Mouse (Mus musculus) liver, embryonic 16.5 days (tissue): ENCODE measurements at regions not wholly inside any gene's neighbourhood (a gene's known extent, or its start where the extent isn't known, plus 50 kb on each side); places are given as distances from the start of the nearest gene placed in this dataset.

ENCODE experiments used
- ATAC-seq: fragments of 200-750 bp; cut with Nextera tagmentation; 2 replicates; pipeline ENCODE4 v1.8.0; 2017; ENCODE audit warnings: low read depth, mild to moderate bottlenecking, moderate number of reproducible peaks, moderate library complexity
- H3K27ac ChIP-seq: fragments of 300-500 bp; sonication (generic); 2 replicates; pipeline ENCODE4 v1.5.1; 2014; ENCODE audit warnings: mild to moderate bottlenecking, low read length
- H3K27me3 ChIP-seq: fragments of 300-500 bp; sonication (generic); 2 replicates; pipeline ENCODE4 v1.6.1; 2014; ENCODE audit warnings: low read depth, low read length, mixed read lengths; ENCODE audit not compliant: control insufficient read depth, insufficient read depth
- H3K36me3 ChIP-seq: fragments of 300-500 bp; sonication (generic); 2 replicates; pipeline ENCODE4 v1.6.1; 2014; ENCODE audit warnings: mild to moderate bottlenecking; ENCODE audit not compliant: control insufficient read depth, insufficient read depth
- H3K4me1 ChIP-seq: fragments of 300-500 bp; sonication (generic); 2 replicates; pipeline ENCODE4 v1.6.1; 2014; ENCODE audit warnings: low read depth, low read length, mixed read lengths; ENCODE audit not compliant: control insufficient read depth
- H3K4me2 ChIP-seq: fragments of 300-500 bp; sonication (generic); 2 replicates; pipeline ENCODE4 v1.6.1; 2014; ENCODE audit warnings: low read depth, low read length, mixed read lengths
- H3K4me3 ChIP-seq: fragments of 300-500 bp; sonication (generic); 2 replicates; pipeline ENCODE4 v1.5.1; 2014; ENCODE audit warnings: low read depth, mild to moderate bottlenecking, low read length
- H3K9ac ChIP-seq: fragments of 300-500 bp; sonication (generic); 2 replicates; pipeline ENCODE4 v1.6.1; 2014; ENCODE audit warnings: low read depth, low read length
- H3K9me3 ChIP-seq: fragments of 300-500 bp; sonication (generic); replicated peaks from 2 replicates; pipeline ENCODE4 v1.6.1; 2016; ENCODE audit warnings: low read length; ENCODE audit not compliant: control insufficient read depth
- WGBS: fragments of 180-500 bp; shearing (Covaris S2); extraction: QIAGEN DNeasy Blood & Tissue Kit; methylation state at CpG from one replicate; pipeline ENCODE4 v1.1.7; 2014; ENCODE audit not compliant: insufficient replicate concordance; 5-methylcytosine and 5-hydroxymethylcytosine counted together

DNA sequence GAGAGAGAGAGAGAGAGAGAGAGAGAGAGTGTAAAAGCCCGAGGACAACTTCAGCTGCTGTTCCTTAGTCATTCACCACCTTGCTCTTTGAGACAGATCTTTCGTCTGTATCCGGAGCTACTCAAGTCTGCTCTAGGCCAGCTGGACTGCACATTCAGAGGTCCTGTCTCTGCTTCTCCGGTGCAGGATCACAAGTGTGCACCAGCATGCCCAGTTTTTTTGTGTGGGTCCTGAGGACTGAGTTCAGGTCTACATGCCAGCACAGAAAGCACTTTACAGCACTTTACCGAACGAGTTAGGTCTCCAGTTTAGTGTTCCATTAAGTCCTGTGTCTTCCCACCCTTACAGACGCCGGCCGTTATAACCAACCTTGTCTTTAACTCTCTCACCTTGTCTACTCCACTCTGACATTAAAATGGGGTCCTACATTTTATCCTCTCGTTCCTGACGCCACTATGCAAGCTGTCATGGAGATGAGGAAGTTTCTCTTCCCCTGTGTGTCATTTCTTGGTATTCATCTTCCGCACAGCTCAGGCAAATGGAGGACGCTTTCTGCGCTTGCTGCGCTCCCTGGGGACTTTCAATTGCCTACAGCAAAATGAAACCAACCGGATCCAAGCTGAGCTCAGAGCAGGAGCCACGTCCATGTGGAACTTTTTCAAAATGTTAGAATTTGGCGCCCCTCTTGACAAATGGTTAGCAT, 249.5 kb downstream of the Ankrd50 start:
- H3K9ac ChIP-seq, result no peak overlapping the region
- no peak for ATAC-seq
- 63% methylated on average over 18 of the region's 18 CpGs for WGBS
- H3K9me3 ChIP-seq, result no peaks in the 10 kb centered on the region
- no peak overlapping the region for H3K4me3 ChIP-seq
- H3K4me2 ChIP-seq, result no peak overlapping the region
- no peaks in the 10 kb centered on the region for H3K4me1 ChIP-seq
- no peaks in the 10 kb centered on the region for H3K27me3 ChIP-seq
- no peak overlapping the region for H3K27ac ChIP-seq
- H3K36me3 ChIP-seq, result no peaks in the 10 kb centered on the region

DNA sequence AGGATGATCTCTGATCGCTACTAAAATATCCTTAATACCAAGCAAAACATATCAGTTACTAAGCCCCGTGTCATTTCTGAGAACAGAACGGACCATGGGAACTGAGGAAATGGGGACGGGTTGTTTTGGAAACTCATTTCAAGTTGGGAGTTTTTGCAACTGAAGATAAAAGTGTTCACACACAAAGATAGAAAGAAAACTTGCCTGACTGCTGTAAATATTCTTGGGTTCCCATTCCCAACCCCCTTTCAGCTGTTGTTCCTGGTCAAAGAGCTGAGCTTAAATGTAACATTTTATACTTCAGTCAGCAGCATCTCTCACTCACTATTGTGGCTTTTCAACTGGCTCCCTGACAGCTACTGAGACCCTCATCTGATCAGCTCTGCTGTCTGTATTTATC, 250.1 kb downstream of the Ankrd50 start:
- ATAC-seq, result no peak
- H3K27me3 ChIP-seq, result no peaks in the 10 kb centered on the region
- H3K9ac ChIP-seq, result no peak overlapping the region
- H3K4me2 ChIP-seq, result no peak overlapping the region
- no peak overlapping the region for H3K4me3 ChIP-seq
- WGBS, result 63% methylated on average over 4 of the region's 4 CpGs
- no peaks in the 10 kb centered on the region for H3K9me3 ChIP-seq
- no peaks in the 10 kb centered on the region for H3K36me3 ChIP-seq
- H3K4me1 ChIP-seq, result no peaks in the 10 kb centered on the region
- H3K27ac ChIP-seq, result no peak overlapping the region

DNA sequence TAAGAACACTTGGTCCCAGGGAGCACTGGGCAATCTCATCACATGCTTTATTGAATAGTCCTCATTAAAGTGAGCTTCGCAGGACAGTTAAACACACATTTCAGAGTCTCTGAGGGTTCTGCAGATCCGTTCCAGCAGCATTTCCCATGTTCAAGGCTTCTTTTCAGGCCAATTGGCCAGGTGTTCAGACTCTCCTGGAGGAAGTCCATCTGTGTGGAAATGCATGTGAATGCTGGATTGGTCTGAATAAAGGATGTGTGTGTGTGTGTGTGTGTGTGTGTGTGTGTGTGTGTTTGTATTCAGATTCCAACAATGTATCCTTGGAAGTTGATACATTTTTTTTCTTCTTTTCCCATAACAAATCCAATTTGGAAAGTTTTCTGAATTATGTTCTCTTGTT, 250.6 kb downstream of the Ankrd50 start:
- 56% methylated on average over 2 of the region's 2 CpGs for WGBS
- no peaks in the 10 kb centered on the region for H3K9me3 ChIP-seq
- no peak overlapping the region for H3K9ac ChIP-seq
- no peaks in the 10 kb centered on the region for H3K36me3 ChIP-seq
- no peak overlapping the region for H3K27ac ChIP-seq
- no peak overlapping the region for H3K4me3 ChIP-seq
- no peak for ATAC-seq
- H3K27me3 ChIP-seq, result no peaks in the 10 kb centered on the region
- H3K4me2 ChIP-seq, result no peak overlapping the region
- no peaks in the 10 kb centered on the region for H3K4me1 ChIP-seq

DNA sequence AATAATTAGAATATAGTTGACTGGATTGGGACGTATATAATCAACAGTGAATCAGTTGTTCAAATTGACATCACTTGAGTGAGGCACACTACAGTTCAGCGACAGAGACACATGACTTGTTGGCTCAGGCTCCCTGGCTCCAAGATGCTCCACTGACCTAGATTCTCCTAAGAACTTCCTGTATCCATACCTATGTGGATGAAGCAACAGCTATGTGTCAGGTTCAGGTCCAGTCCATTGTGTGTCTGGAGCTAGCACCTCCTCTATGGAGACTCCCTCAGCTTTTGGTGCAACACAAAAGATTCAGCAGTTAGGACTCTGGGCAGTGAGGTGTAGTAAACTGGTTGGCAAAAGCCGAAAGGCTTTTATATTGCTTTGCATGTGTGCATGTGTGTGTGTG, 251.6 kb downstream of the Ankrd50 start:
- no peak overlapping the region for H3K9ac ChIP-seq
- H3K9me3 ChIP-seq, result no peaks in the 10 kb centered on the region
- 63% methylated on average over 3 of the region's 3 CpGs for WGBS
- H3K4me3 ChIP-seq, result no peak overlapping the region
- no peak overlapping the region for H3K27ac ChIP-seq
- H3K4me2 ChIP-seq, result no peak overlapping the region
- ATAC-seq, result no peak
- H3K4me1 ChIP-seq, result no peaks in the 10 kb centered on the region
- no peaks in the 10 kb centered on the region for H3K27me3 ChIP-seq
- no peaks in the 10 kb centered on the region for H3K36me3 ChIP-seq

DNA sequence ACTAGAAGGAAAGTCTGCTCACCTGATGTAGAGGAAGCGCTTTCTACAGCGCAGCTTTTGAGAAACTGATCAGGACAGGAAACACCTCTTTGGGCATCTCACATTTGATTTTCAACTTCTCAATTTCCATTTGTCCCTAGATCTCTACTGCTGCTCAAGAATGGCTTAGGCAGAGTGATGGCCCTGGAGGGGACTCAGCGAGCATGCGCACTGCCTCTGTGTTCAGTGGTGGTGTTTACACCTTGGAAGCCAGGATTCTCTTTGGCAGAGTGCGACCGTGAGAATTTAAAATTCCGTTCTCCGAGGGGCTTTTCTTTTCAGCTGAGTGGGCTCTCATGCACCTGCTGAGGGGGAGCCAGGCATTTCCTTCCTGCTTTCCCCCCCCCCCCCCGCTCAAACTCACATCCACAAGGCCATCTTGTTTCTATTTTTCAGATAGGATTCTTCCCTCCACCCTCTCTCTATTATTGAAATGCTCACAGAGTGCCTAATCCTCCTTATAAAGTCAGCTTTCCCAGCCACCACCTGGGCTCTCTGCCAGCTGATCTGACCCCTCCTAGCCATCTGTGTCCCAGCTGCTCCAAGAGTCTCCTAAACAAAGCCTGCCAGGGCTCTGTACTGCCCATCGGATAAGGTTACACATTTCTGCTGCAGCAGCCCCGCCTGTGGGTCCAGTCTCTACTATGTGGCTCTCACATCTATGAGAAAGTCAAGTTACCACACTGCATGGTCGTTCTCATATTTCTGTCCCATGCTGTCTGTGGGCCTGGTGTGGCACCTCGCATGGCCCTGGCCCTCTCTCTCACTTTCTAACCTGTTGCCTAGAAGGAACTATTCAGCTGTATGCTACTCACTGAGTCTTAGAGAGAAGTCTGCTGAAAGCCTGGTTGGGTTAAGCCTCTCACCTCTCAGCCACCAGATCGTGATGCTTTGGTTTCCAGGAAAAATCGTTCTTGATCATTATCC, 252.2 kb downstream of the Ankrd50 start:
- H3K4me3 ChIP-seq, result no peak overlapping the region
- no peak for ATAC-seq
- no peaks in the 10 kb centered on the region for H3K36me3 ChIP-seq
- WGBS, result 60% methylated on average over 14 of the region's 15 CpGs
- H3K27ac ChIP-seq, result no peak overlapping the region
- H3K27me3 ChIP-seq, result no peaks in the 10 kb centered on the region
- no peaks in the 10 kb centered on the region for H3K9me3 ChIP-seq
- no peaks in the 10 kb centered on the region for H3K4me1 ChIP-seq
- no peak overlapping the region for H3K9ac ChIP-seq
- H3K4me2 ChIP-seq, result no peak overlapping the region

DNA sequence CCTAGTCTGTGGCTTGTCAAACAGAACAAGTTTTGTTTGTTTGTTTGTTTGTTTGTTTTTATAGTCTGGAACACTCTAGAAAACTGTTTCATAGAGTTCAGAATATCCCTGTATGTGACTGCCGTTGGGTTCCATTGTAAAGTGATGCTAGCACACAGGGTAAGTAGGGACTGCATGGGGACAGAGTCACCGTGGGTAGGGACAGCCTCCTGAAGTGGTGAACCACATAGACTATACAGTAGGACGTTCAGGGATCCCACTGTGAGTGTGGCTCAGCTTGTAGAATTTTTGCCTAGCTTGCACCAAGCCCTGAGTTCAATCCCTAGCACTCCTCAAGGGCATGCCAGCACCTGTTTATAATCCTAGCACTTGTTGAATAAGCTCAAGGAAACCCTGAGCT, 253.1 kb downstream of the Ankrd50 start:
- no peak overlapping the region for H3K27ac ChIP-seq
- H3K4me2 ChIP-seq, result no peak overlapping the region
- ATAC-seq, result no peak
- no peaks in the 10 kb centered on the region for H3K36me3 ChIP-seq
- no peaks in the 10 kb centered on the region for H3K27me3 ChIP-seq
- no peak overlapping the region for H3K9ac ChIP-seq
- H3K4me3 ChIP-seq, result no peak overlapping the region
- H3K9me3 ChIP-seq, result no peaks in the 10 kb centered on the region
- WGBS, result 54% methylated on average over 3 of the region's 3 CpGs
- H3K4me1 ChIP-seq, result no peaks in the 10 kb centered on the region

DNA sequence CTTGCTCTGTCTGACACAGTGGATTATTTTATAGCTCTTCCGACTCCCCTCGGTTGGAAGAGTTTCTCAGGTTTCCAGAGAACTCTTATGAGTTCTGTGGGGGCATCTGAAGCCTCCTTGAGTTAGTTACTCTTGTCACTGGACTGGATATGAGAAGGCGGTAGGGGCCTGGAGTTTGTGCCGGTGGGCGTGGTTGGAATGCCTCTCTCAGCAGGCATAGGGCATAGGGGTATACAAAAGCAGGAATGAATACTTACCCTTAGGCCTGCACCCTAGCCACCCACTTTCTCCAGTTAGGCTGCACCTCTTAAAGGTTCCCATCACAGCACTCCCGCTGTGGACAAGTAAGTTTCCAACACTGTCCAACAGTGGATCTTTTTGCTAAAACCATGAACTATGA, 253.8 kb downstream of the Ankrd50 start:
- Histone ChIP-seq H3K36me3 (no peaks in the 10 kb centered on the region), H3K9ac (no peak overlapping the region), H3K4me3 (no peak overlapping the region), H3K27ac (no peak overlapping the region), H3K4me1 (no peaks in the 10 kb centered on the region), H3K9me3 (no peaks in the 10 kb centered on the region), H3K4me2 (no peak overlapping the region), H3K27me3 (no peaks in the 10 kb centered on the region)
- WGBS, result 67% methylated on average over 6 of the region's 6 CpGs
- ATAC-seq, result no peak

DNA sequence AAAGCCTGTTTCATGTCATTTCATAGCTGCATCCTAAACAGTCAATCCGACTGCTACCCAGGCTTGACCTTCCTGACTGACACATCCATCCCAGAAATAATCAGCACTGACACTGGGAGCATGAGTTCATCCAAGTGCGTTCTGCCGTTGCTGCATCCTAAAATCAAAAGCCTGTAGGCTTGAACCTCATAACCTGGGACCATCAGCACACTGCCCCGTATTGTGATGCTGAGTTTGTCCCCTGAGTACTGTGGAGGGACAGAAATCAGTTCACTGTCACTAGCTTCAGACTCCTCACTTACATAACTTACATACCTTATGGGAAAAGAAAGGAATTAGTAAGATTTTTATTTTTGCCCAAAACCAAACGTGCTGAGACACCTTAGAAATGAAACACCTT, 255.0 kb downstream of the Ankrd50 start:
- Histone ChIP-seq H3K4me1 (no peaks in the 10 kb centered on the region), H3K4me2 (no peak overlapping the region), H3K4me3 (no peak overlapping the region), H3K36me3 (no peaks in the 10 kb centered on the region), H3K9me3 (no peaks in the 10 kb centered on the region), H3K27ac (no peak overlapping the region), H3K27me3 (no peaks in the 10 kb centered on the region), H3K9ac (no peak overlapping the region)
- no peak for ATAC-seq
- 63% methylated on average over 5 of the region's 5 CpGs for WGBS

DNA sequence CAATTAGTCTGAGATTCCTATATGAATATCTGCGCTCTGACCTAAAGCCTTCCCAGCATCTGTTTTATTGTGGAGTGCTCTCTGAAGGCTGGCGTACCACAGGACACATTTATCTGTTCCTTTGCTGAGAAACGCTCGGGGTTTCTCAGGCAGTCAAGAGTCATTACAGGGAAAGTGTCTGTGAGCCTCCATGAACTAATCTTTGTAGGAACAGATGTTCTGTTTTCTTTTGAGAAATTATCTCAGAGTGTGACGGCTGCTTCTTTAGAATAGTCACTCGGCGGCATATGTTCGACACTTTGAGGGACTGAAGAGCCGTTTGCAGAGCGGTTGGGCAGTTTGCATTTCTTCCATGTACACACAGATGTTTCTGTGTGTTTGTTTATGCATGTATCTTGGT, 255.6 kb downstream of the Ankrd50 start:
- Histone ChIP-seq H3K9me3 (no peaks in the 10 kb centered on the region), H3K4me1 (no peaks in the 10 kb centered on the region), H3K36me3 (no peaks in the 10 kb centered on the region), H3K27ac (no peak overlapping the region), H3K27me3 (no peaks in the 10 kb centered on the region), H3K4me3 (no peak overlapping the region), H3K4me2 (no peak overlapping the region), H3K9ac (no peak overlapping the region)
- no peak for ATAC-seq
- WGBS, result 58% methylated on average over 10 of the region's 10 CpGs
